ENCODE assay signal across 22 mouse cellular contexts in genomic region chr5:144247307-144247706, GRCm38 (mm10). TPM values are rescaled to one million over a fixed set of nuclear protein-coding genes. Genes with fewer than 3 reads are reported as not detected.
A peak's percentile ranks its signal among the peaks of the same experiment; 100 is the strongest.
DNase-seq lines count a peak whose midpoint lies in the region; ATAC-seq and TF ChIP-seq lines count a peak whose summit lies in the region.
"Had no signal": no experiment of that assay in that cellular context is flagged by ENCODE, and none has a peak within 500 bp of the region (broad histone marks: within the 10 kb centered on the region; RNA-seq: fewer than 3 reads in every experiment).

No protein-coding gene starts in this region.

- 69% methylated on average over 10 of the region's 10 CpGs for WGBS in heart, embryonic 15.5 days
- 73% methylated on average over 10 of the region's 10 CpGs for WGBS in heart, embryonic 11.5 days (ENCODE audit: insufficient replicate concordance)
- 46% methylated on average over 10 of the region's 10 CpGs for WGBS in lung, postnatal 0 days
- WGBS in limb, embryonic 15.5 days = 60% methylated on average over 10 of the region's 10 CpGs
- 59% methylated on average over 10 of the region's 10 CpGs for WGBS in stomach, postnatal 0 days

- TF ChIP-seq EP300 in lung, postnatal 0 days (IDR thresholded peaks at IDR 0.05) = no peak
- no peak for TF ChIP-seq EP300 in stomach, postnatal 0 days (optimal IDR thresholded peaks at IDR 0.05)

- ATAC-seq in heart, embryonic 15.5 days (replicated peaks; ENCODE audit: insufficient number of reproducible peaks, insufficient read depth, low FRiP score, low read depth) = no peak
- ATAC-seq in heart, embryonic 11.5 days (replicated peaks; ENCODE audit: insufficient number of reproducible peaks, low FRiP score, low TSS enrichment) = no peak
- ATAC-seq in lung, postnatal 0 days = no peak; the same call in 1 of the 2 replicates
- ATAC-seq in limb, embryonic 15.5 days (ENCODE audit: insufficient number of reproducible peaks, low FRiP score, low TSS enrichment, low read depth) = no peak; the same call in 1 of the 2 replicates
- ATAC-seq in stomach, postnatal 0 days (ENCODE audit: low FRiP score, low TSS enrichment) = peak; percentile 69
- ATAC-seq: liver, postnatal 0 days; Patski had no signal

- H3K4me1 ChIP-seq in heart, embryonic 15.5 days (replicated peaks) = peaks cover 23% of the 10 kb centered on the region
- 0 out of 2 replicates have a peak, but pooled peaks cover 2% of the 10 kb centered on the region for H3K4me1 ChIP-seq in heart, embryonic 11.5 days (ENCODE audit: control insufficient read depth, insufficient read depth, low read length)
- peaks cover 10% of the 10 kb centered on the region; the same call in 1 of the 2 replicates for H3K4me1 ChIP-seq in lung, postnatal 0 days (ENCODE audit: insufficient read depth, low read depth, low read length)
- H3K4me1 ChIP-seq in limb, embryonic 15.5 days = peaks cover 11% of the 10 kb centered on the region
- H3K4me1 ChIP-seq in stomach, postnatal 0 days (replicated peaks; ENCODE audit: control insufficient read depth, insufficient read depth) = no peaks in the 10 kb centered on the region
- H3K4me1 ChIP-seq: hindbrain, embryonic 15.5 days; midbrain, embryonic 12.5 days had no signal

- DNase-seq in lung, postnatal 0 days (ENCODE audit: low spot score) = no peak
- DNase-seq in lung, adult 18-20 months = no peak
- peak; percentile 65 for DNase-seq in stomach, postnatal 0 days (ENCODE audit: low spot score)
- DNase-seq in embryo, embryonic 11 days = no peak
- DNase-seq: adrenal gland, postnatal 36 days; B cell, adult 2 months; cerebellum, adult 11 months; cerebellum, adult 9-11 months; heart, postnatal 4 days; kidney, postnatal 36 days; liver, postnatal 0 days; spleen, adult 18-20 months had no signal

- no peaks in the 10 kb centered on the region for H3K27me3 ChIP-seq in heart, embryonic 15.5 days
- H3K27me3 ChIP-seq in heart, embryonic 11.5 days (ENCODE audit: control insufficient read depth, insufficient read depth, low read length) = no peaks in the 10 kb centered on the region
- no peaks in the 10 kb centered on the region for H3K27me3 ChIP-seq in lung, postnatal 0 days (replicated peaks; ENCODE audit: insufficient read depth, low read length)
- H3K27me3 ChIP-seq in limb, embryonic 15.5 days = no peaks in the 10 kb centered on the region
- no peaks in the 10 kb centered on the region for H3K27me3 ChIP-seq in stomach, postnatal 0 days (ENCODE audit: control insufficient read depth, insufficient read depth, low read length)
- H3K27me3 ChIP-seq: CH12.LX; heart, embryonic 12.5 days; hindbrain, embryonic 15.5 days; midbrain, embryonic 12.5 days; Patski had no signal

- no peaks in the 10 kb centered on the region for H3K36me3 ChIP-seq in heart, embryonic 15.5 days
- no peaks in the 10 kb centered on the region for H3K36me3 ChIP-seq in heart, embryonic 11.5 days (ENCODE audit: control insufficient read depth, insufficient read depth, low read length)
- no peaks in the 10 kb centered on the region for H3K36me3 ChIP-seq in lung, postnatal 0 days (ENCODE audit: insufficient read depth, low read length)
- H3K36me3 ChIP-seq in limb, embryonic 15.5 days = no peaks in the 10 kb centered on the region
- H3K36me3 ChIP-seq in stomach, postnatal 0 days (ENCODE audit: control insufficient read depth, insufficient read depth, low read length) = no peaks in the 10 kb centered on the region
- H3K36me3 ChIP-seq: G1E; heart, embryonic 12.5 days; hindbrain, embryonic 15.5 days; midbrain, embryonic 12.5 days had no signal

- no peak overlapping the region for H3K4me2 ChIP-seq in heart, embryonic 15.5 days
- no peak overlapping the region for H3K4me2 ChIP-seq in heart, embryonic 11.5 days
- H3K4me2 ChIP-seq in lung, postnatal 0 days (replicated peaks; ENCODE audit: low read depth, low read length) = no peak overlapping the region
- no peak overlapping the region for H3K4me2 ChIP-seq in limb, embryonic 15.5 days
- H3K4me2 ChIP-seq in stomach, postnatal 0 days (replicated peaks; ENCODE audit: low read depth) = no peak overlapping the region
- H3K4me2 ChIP-seq: heart, embryonic 12.5 days; hindbrain, embryonic 15.5 days; liver, embryonic 11.5 days; midbrain, embryonic 12.5 days had no signal

- H3K4me3 ChIP-seq in heart, embryonic 15.5 days = no peak overlapping the region
- no peak overlapping the region for H3K4me3 ChIP-seq in heart, embryonic 11.5 days (ENCODE audit: low read depth, low read length)
- no peak overlapping the region for H3K4me3 ChIP-seq in lung, postnatal 0 days (ENCODE audit: low read depth, low read length)
- H3K4me3 ChIP-seq in limb, embryonic 15.5 days = no peak overlapping the region
- H3K4me3 ChIP-seq in stomach, postnatal 0 days (ENCODE audit: low read depth, low read length) = no peak overlapping the region
- H3K4me3 ChIP-seq: heart, embryonic 12.5 days; hindbrain, embryonic 15.5 days; midbrain, embryonic 12.5 days had no signal

- no peaks in the 10 kb centered on the region for H3K9me3 ChIP-seq in heart, embryonic 15.5 days (replicated peaks)
- no peaks in the 10 kb centered on the region; the same call in 1 of the 2 replicates for H3K9me3 ChIP-seq in heart, embryonic 11.5 days (replicated peaks; ENCODE audit: control insufficient read depth, low read length)
- H3K9me3 ChIP-seq in lung, postnatal 0 days (ENCODE audit: low read length) = no peaks in the 10 kb centered on the region
- no peaks in the 10 kb centered on the region for H3K9me3 ChIP-seq in limb, embryonic 15.5 days
- no peaks in the 10 kb centered on the region for H3K9me3 ChIP-seq in stomach, postnatal 0 days (ENCODE audit: control insufficient read depth, low read length)
- H3K9me3 ChIP-seq: hindbrain, embryonic 15.5 days had no signal

- no peak for TF ChIP-seq CTCF in lung, postnatal 0 days (IDR thresholded peaks at IDR 0.05)
- TF ChIP-seq CTCF in stomach, postnatal 0 days (IDR thresholded peaks at IDR 0.05; ENCODE audit: low read depth) = no peak

- peak overlapping the region; percentile 46; the same call in 1 of the 2 replicates for H3K27ac ChIP-seq in heart, embryonic 15.5 days
- no peak overlapping the region for H3K27ac ChIP-seq in heart, embryonic 11.5 days (ENCODE audit: low read depth, low read length)
- peak overlapping the region; percentile 64 for H3K27ac ChIP-seq in lung, postnatal 0 days (ENCODE audit: low read length)
- 0 out of 2 replicates have a peak overlapping the region, but pooled peaks have one; percentile 33 for H3K27ac ChIP-seq in limb, embryonic 15.5 days
- peak overlapping the region; percentile 83 for H3K27ac ChIP-seq in stomach, postnatal 0 days (replicated peaks)
- H3K27ac ChIP-seq: hindbrain, embryonic 15.5 days; midbrain, embryonic 12.5 days had no signal

- no peak overlapping the region for H3K9ac ChIP-seq in heart, embryonic 15.5 days
- H3K9ac ChIP-seq in heart, embryonic 11.5 days (ENCODE audit: low read depth, low read length) = no peak overlapping the region
- H3K9ac ChIP-seq in lung, postnatal 0 days (replicated peaks; ENCODE audit: low read depth) = no peak overlapping the region
- no peak overlapping the region for H3K9ac ChIP-seq in limb, embryonic 15.5 days
- H3K9ac ChIP-seq in stomach, postnatal 0 days (ENCODE audit: low read length) = no peak overlapping the region
- H3K9ac ChIP-seq: heart, embryonic 12.5 days; hindbrain, embryonic 15.5 days; liver, postnatal 0 days; midbrain, embryonic 12.5 days had no signal

RNA-seq across cellular contexts. Expression of gene Bri3, which starts 3.1 kb away (rescaled TPM):
- polyA plus RNA-seq in heart, embryonic 15.5 days (2015; fragmentation: Nextera tagmentation; extraction: Ambion mirVana) = 153 and 183 TPM in 2 replicates
- polyA plus RNA-seq in heart, embryonic 11.5 days (2014; fragmentation: Nextera tagmentation; extraction: Ambion mirVana) = 108 and 110 TPM in 2 replicates
- polyA plus RNA-seq in lung, postnatal 0 days (2015; fragmentation: Nextera tagmentation; extraction: Ambion mirVana) = 278 and 286 TPM in 2 replicates
- polyA plus RNA-seq in limb, embryonic 15.5 days (2015; fragmentation: Nextera tagmentation; extraction: Ambion mirVana) = 81.5 and 97.3 TPM in 2 replicates
- polyA plus RNA-seq in stomach, postnatal 0 days (2015; fragmentation: Nextera tagmentation; extraction: Ambion mirVana) = 197 and 214 TPM in 2 replicates

RNA-seq across cellular contexts. Expression of gene Tecpr1, which starts 23.9 kb away (rescaled TPM):
- polyA plus RNA-seq in heart, embryonic 15.5 days (2015; fragmentation: Nextera tagmentation; extraction: Ambion mirVana) = 13.9 and 19.5 TPM in 2 replicates
- 12.1 and 13.2 TPM in 2 replicates for polyA plus RNA-seq in heart, embryonic 11.5 days (2014; fragmentation: Nextera tagmentation; extraction: Ambion mirVana)
- polyA plus RNA-seq in lung, postnatal 0 days (2015; fragmentation: Nextera tagmentation; extraction: Ambion mirVana) = 34.1 and 35.0 TPM in 2 replicates
- 21.7 and 23.3 TPM in 2 replicates for polyA plus RNA-seq in limb, embryonic 15.5 days (2015; fragmentation: Nextera tagmentation; extraction: Ambion mirVana)
- 15.4 and 16.9 TPM in 2 replicates for polyA plus RNA-seq in stomach, postnatal 0 days (2015; fragmentation: Nextera tagmentation; extraction: Ambion mirVana)

RNA-seq across cellular contexts. Expression of gene Bhlha15, which starts 57.2 kb away (rescaled TPM):
- polyA plus RNA-seq in heart, embryonic 15.5 days (2015; fragmentation: Nextera tagmentation; extraction: Ambion mirVana) = 0.09 and 0.24 TPM in 2 replicates
- polyA plus RNA-seq in heart, embryonic 11.5 days (2014; fragmentation: Nextera tagmentation; extraction: Ambion mirVana) = 0.63 and 0.79 TPM in 2 replicates
- 0.20 TPM in 1 of 2 replicates, not detected in the other for polyA plus RNA-seq in lung, postnatal 0 days (2015; fragmentation: Nextera tagmentation; extraction: Ambion mirVana)
- polyA plus RNA-seq in limb, embryonic 15.5 days (2015; fragmentation: Nextera tagmentation; extraction: Ambion mirVana) = 0.28 and 0.38 TPM in 2 replicates
- 9.2 and 11.6 TPM in 2 replicates for polyA plus RNA-seq in stomach, postnatal 0 days (2015; fragmentation: Nextera tagmentation; extraction: Ambion mirVana)
- polyA plus RNA-seq: midbrain, embryonic 12.5 days had no signal
